Mouse (Mus musculus) kidney, embryonic 16.5 days (tissue): Measurements from ENCODE around the gene Galm. TPM values are rescaled to one million over a fixed set of nuclear protein-coding genes. Genes with fewer than 3 reads are reported as not detected.

Experiments used
- ATAC-seq: fragments of 200-750 bp; cut with Nextera tagmentation; 2 replicates; pipeline ENCODE4 v1.8.0; 2017; ENCODE audit warnings: moderate TSS enrichment; ENCODE audit not compliant: low FRiP score, low TSS enrichment
- H3K27ac ChIP-seq: fragments of 300-500 bp; sonication (generic); 2 replicates; pipeline ENCODE4 v1.5.1; 2014; ENCODE audit warnings: low read length
- H3K27me3 ChIP-seq: fragments of 300-500 bp; sonication (generic); 2 replicates; pipeline ENCODE4 v1.6.1; 2014; ENCODE audit warnings: low read length, control low read depth, mixed read lengths; ENCODE audit not compliant: insufficient read depth
- H3K36me3 ChIP-seq: fragments of 300-500 bp; sonication (generic); 2 replicates; pipeline ENCODE4 v1.6.1; 2014; ENCODE audit warnings: low read length, control low read depth, mixed read lengths; ENCODE audit not compliant: insufficient read depth
- H3K4me1 ChIP-seq: fragments of 300-500 bp; sonication (generic); 2 replicates; pipeline ENCODE4 v1.6.1; 2014; ENCODE audit warnings: low read length, control low read depth, mixed read lengths; ENCODE audit not compliant: insufficient read depth
- H3K4me2 ChIP-seq: fragments of 300-500 bp; sonication (generic); replicated peaks from 2 replicates; pipeline ENCODE4 v1.6.1; 2014; ENCODE audit warnings: low read depth, low read length
- H3K4me3 ChIP-seq: fragments of 300-500 bp; sonication (generic); 2 replicates; pipeline ENCODE4 v1.5.1; 2014; ENCODE audit warnings: mild to moderate bottlenecking, low read length
- H3K9ac ChIP-seq: fragments of 300-500 bp; sonication (generic); replicated peaks from 2 replicates; pipeline ENCODE4 v1.6.1; 2014; ENCODE audit warnings: low read length
- H3K9me3 ChIP-seq: fragments of 300-500 bp; sonication (generic); 2 replicates; pipeline ENCODE4 v1.6.1; 2016; ENCODE audit warnings: low read length, control low read depth
- WGBS: fragments of 180-500 bp; shearing (Covaris S2); extraction: QIAGEN DNeasy Blood & Tissue Kit; methylation state at CpG from one replicate; pipeline ENCODE4 v1.1.7; 2014; 5-methylcytosine and 5-hydroxymethylcytosine counted together
- polyA plus RNA-seq: library from polyadenylated mRNA; unstranded; fragments of >200 nt; fragmentation: Nextera tagmentation; extraction: Ambion mirVana; gene quantifications from 2 replicates; pipeline ENCODE4 v1.2.1, GENCODE M21; 2015

Gene Galm
- polyA plus RNA-seq, 1 experiment from 2014 or later, result 23.5 TPM

DNA sequence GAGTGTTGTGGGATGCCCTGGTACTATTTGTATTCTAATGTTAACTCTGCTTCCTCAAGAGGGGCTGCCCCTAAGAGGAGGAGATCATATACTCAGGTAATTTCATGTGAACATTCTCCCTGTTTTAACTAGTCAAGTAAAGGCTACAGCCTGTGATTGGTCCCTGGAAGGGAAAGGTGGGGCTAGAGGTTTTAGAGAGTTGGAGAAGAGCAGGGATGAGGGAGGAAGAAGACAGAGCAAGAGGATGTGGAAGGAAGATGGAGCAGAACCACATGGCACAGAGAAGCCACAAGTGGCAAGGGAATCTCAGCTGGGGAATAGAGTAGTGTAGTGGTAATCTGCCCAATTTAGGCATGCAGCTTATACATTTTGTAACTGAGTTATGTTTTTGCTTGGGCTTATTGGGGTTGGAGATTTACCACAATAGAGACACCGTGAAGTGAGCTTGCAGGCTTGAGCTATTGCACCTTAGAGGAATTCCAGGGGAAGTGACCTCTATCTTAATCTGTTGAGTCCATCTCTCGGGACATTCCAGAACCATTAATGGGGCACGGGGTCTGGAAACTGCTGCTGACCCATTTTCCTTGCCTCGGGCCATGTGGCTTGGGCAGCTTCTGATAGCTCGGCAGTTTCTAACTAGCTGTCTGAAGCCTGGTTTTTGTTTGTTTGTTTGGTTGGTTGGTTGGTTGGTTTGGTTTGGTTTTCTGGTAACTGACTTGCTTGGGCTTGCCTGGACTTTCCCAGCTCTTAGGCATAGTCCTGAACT lies 2.1 kb upstream of the Galm start:
- WGBS, result 68% methylated on average over 5 of the region's 5 CpGs
- ATAC-seq, result no peak
- Histone ChIP-seq H3K27ac (no peak overlapping the region), H3K9me3 (no peaks in the 10 kb centered on the region), H3K4me2 (no peak overlapping the region), H3K36me3 (no peaks in the 10 kb centered on the region), H3K27me3 (no peaks in the 10 kb centered on the region), H3K9ac (no peak overlapping the region), H3K4me3 (no peak overlapping the region), H3K4me1 (peaks cover 14% of the 10 kb centered on the region)

- H3K27me3 ChIP-seq, result no peaks in the 10 kb centered on the region
- ATAC-seq, result no peak
- H3K27ac ChIP-seq, result no peak overlapping the region
- no peak overlapping the region for H3K9ac ChIP-seq
- no peak overlapping the region for H3K4me2 ChIP-seq
- H3K4me3 ChIP-seq, result no peak overlapping the region
- H3K9me3 ChIP-seq, result no peaks in the 10 kb centered on the region
- WGBS, result 89% methylated on average over 6 of the region's 6 CpGs
- peaks cover 14% of the 10 kb centered on the region for H3K4me1 ChIP-seq
- no peaks in the 10 kb centered on the region for H3K36me3 ChIP-seq
Observed at GRCm38 (mm10) chr17:80126166-80126565, 1.1 kb upstream of the Galm start.

DNA sequence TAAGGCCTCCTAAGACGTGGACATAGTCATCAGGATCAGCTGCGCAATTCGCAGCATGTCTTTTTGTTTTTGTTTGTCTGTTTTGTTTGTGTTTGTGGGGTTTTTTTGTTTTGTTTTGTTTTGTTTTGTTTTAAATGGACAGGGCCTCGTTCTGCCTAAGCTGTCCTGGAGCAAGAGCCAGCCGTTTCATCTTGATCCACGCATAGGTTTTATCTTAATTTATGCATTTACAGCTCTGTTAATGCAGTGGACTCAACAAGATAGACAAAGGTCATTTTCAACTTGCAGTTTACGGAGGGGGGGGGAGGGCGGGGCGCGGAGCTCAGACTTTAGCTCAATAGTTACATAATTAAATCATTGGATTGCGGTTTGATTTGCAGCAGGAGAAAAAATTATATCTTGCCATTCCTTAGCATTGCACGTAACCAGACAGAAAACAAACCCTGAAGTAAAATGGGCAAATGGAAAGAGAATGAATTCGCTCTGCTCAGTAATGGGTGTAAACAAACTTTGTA lies 1.3 kb downstream of the Galm start:
- Histone ChIP-seq H3K27me3 (no peaks in the 10 kb centered on the region), H3K27ac (peak overlapping the region; percentile 86; the same call in 1 of the 2 replicates), H3K4me2 (peak overlapping the region; percentile 72), H3K9me3 (no peaks in the 10 kb centered on the region), H3K9ac (peak overlapping the region; percentile 77), H3K4me1 (peaks cover 20% of the 10 kb centered on the region), H3K4me3 (peak overlapping the region; percentile 65), H3K36me3 (no peaks in the 10 kb centered on the region)
- 79% methylated on average over 13 of the region's 13 CpGs for WGBS
- ATAC-seq, result no peak

DNA sequence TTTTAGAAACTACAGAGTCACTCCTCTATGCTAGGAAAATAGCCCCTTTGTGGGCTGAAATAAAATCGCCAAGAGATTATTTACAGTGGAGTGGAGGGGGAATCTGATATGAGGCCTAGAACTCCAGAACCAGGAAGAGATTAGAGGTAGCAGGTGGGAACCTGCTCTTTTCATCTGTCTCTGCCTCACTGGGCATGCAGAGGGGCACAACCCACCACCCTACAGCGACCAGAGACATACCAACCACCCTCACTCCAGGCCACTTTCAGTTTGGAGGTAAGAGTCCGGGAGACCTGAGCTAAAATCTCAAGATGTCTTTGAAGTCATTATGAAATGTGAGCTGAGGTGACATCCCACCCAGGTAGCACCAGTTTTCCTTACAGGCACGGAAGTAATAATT lies 2.1 kb downstream of the Galm start:
- no peak overlapping the region; the same call in 1 of the 2 replicates for H3K4me2 ChIP-seq
- H3K4me3 ChIP-seq, result no peak overlapping the region
- H3K9me3 ChIP-seq, result no peaks in the 10 kb centered on the region
- no peaks in the 10 kb centered on the region for H3K27me3 ChIP-seq
- no peak overlapping the region for H3K9ac ChIP-seq
- peaks cover 20% of the 10 kb centered on the region for H3K4me1 ChIP-seq
- ATAC-seq, result no peak
- 47% methylated on average over 4 of the region's 4 CpGs for WGBS
- peak overlapping the region; percentile 13; the same call in 1 of the 2 replicates for H3K27ac ChIP-seq
- H3K36me3 ChIP-seq, result no peaks in the 10 kb centered on the region

DNA sequence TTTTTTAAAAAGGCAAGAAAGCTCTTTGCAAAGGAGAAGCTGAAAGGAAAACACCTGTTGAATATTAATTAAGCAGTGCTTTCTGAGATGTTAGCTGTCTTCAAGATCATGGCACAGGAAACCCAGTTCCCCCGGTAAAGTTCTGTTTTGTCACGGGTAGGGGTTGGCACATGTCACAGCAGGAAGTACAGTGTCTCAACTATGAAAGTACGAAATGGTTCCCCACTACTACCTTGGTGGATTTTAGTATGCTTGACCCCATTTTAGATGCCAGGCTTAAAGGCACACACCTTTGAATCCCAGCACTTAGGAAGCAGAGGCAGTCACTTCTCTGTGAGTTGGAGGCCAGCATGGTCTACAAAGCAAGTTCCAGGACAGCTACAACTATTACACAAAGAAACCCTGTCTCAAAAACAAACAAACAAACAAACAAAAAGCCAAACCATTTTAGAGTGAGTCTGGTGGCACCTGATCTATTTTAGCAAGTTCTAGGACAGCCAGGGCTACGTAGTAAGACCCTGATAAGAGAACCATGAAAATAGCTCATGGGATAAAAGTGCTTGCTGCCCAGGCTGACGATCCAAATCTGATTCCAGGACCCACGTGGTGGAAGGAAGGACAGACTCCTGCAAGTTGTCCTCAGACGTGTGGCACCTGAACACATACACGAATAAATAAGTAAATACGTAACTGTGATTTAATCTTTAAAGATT lies 3.6 kb downstream of the Galm start:
- Histone ChIP-seq H3K4me1 (peaks cover 20% of the 10 kb centered on the region), H3K9ac (no peak overlapping the region), H3K9me3 (no peaks in the 10 kb centered on the region), H3K4me3 (no peak overlapping the region), H3K36me3 (no peaks in the 10 kb centered on the region), H3K27me3 (no peaks in the 10 kb centered on the region), H3K27ac (no peak overlapping the region), H3K4me2 (no peak overlapping the region)
- no peak for ATAC-seq
- WGBS, result 70% methylated on average over 9 of the region's 9 CpGs

- 36% methylated on average over 1 of the region's 1 CpGs for WGBS
Observed at GRCm38 (mm10) chr17:80131431-80131766, 4.1 kb downstream of the Galm start.

GRCm38 (mm10) chr17:80131838-80132237 lies 4.6 kb downstream of the Galm start:
- Histone ChIP-seq H3K36me3 (no peaks in the 10 kb centered on the region), H3K27me3 (no peaks in the 10 kb centered on the region), H3K27ac (no peak overlapping the region), H3K4me3 (no peak overlapping the region), H3K9me3 (no peaks in the 10 kb centered on the region), H3K4me1 (peaks cover 20% of the 10 kb centered on the region), H3K4me2 (no peak overlapping the region), H3K9ac (no peak overlapping the region)
- no peak for ATAC-seq
- 36% methylated on average over 7 of the region's 7 CpGs for WGBS

More at GRCm38 (mm10) chr17:80131431-80131766, 4.1 kb downstream of the Galm start:
- ATAC-seq, result no peak
- H3K36me3 ChIP-seq, result no peaks in the 10 kb centered on the region
- H3K27me3 ChIP-seq, result no peaks in the 10 kb centered on the region
- no peaks in the 10 kb centered on the region for H3K9me3 ChIP-seq
- H3K27ac ChIP-seq, result no peak overlapping the region
- no peak overlapping the region for H3K4me3 ChIP-seq
- peaks cover 20% of the 10 kb centered on the region for H3K4me1 ChIP-seq
- H3K4me2 ChIP-seq, result no peak overlapping the region
- H3K9ac ChIP-seq, result no peak overlapping the region

- Histone ChIP-seq H3K27me3 (no peaks in the 10 kb centered on the region), H3K4me3 (no peak overlapping the region), H3K27ac (no peak overlapping the region), H3K36me3 (no peaks in the 10 kb centered on the region), H3K9me3 (no peaks in the 10 kb centered on the region), H3K9ac (no peak overlapping the region), H3K4me2 (no peak overlapping the region), H3K4me1 (peaks cover 20% of the 10 kb centered on the region)
- no peak for ATAC-seq
- WGBS, result 71% methylated on average over 4 of the region's 4 CpGs
Observed at GRCm38 (mm10) chr17:80132502-80132901, 5.2 kb downstream of the Galm start.

GRCm38 (mm10) chr17:80138434-80139162 lies 11.3 kb downstream of the Galm start:
- no peaks in the 10 kb centered on the region for H3K9me3 ChIP-seq
- no peaks in the 10 kb centered on the region for H3K27me3 ChIP-seq
- no peak for ATAC-seq
- H3K9ac ChIP-seq, result no peak overlapping the region
- H3K4me2 ChIP-seq, result no peak overlapping the region
- H3K27ac ChIP-seq, result no peak overlapping the region
- H3K4me1 ChIP-seq, result no peaks in the 10 kb centered on the region
- no peaks in the 10 kb centered on the region for H3K36me3 ChIP-seq
- 75% methylated on average over 17 of the region's 17 CpGs for WGBS
- H3K4me3 ChIP-seq, result no peak overlapping the region
